Mouse (Mus musculus): Measurements from ENCODE around the gene Ehmt2.
A peak's percentile ranks its signal among the peaks of the same experiment; 100 is the strongest.

Ehmt2 gene

GRCm38 (mm10) chr17:34898160-34898586 is at the start of gene Ehmt2, which contains the start of gene C2:
Ehmt2 (plus strand) TSS chr17:34898469.
C2 (minus strand) TSS chr17:34898265.
- DNase-seq (ENCODE audit: low spot score) = peak; percentile 58

GRCm38 (mm10) chr17:34849722-34850516 is 48.4 kb upstream of the Ehmt2 start, which contains the start of the genes Skiv2l and Nelfe:
Skiv2l (minus strand) TSS chr17:34850210.
Nelfe (plus strand) TSS chr17:34850391.
- peak; percentile 97 for DNase-seq (ENCODE audit: low spot score)

GRCm38 (mm10) chr17:34850517-34851125 is 47.6 kb upstream of the Ehmt2 start:
- DNase-seq (ENCODE audit: low spot score) = no peak

GRCm38 (mm10) chr17:34853511-34853910 is 44.8 kb upstream of the Ehmt2 start:
- no peak for DNase-seq (ENCODE audit: low spot score)

- DNase-seq (ENCODE audit: low spot score) = no peak
Observed at GRCm38 (mm10) chr17:34854761-34855160, 43.5 kb upstream of the Ehmt2 start.

GRCm38 (mm10) chr17:34855825-34856224 is 42.4 kb upstream of the Ehmt2 start:
- no peak for DNase-seq (ENCODE audit: low spot score)

- no peak for DNase-seq (ENCODE audit: low spot score)
Observed at GRCm38 (mm10) chr17:34858670-34859069, 39.6 kb upstream of the Ehmt2 start.

GRCm38 (mm10) chr17:34860514-34860913 is 37.8 kb upstream of the Ehmt2 start:
- no peak for DNase-seq (ENCODE audit: low spot score)

- DNase-seq (ENCODE audit: low spot score) = no peak
Observed at GRCm38 (mm10) chr17:34861704-34862415, 36.4 kb upstream of the Ehmt2 start.

- no peak for DNase-seq (ENCODE audit: low spot score)
Observed at GRCm38 (mm10) chr17:34862416-34863081, 35.7 kb upstream of the Ehmt2 start, which contains the start of gene Cfb. Cfb (minus strand) TSS chr17:34862518.

- no peak for DNase-seq (ENCODE audit: low spot score)
Observed at GRCm38 (mm10) chr17:34865981-34866380, 32.3 kb upstream of the Ehmt2 start.

- no peak for DNase-seq (ENCODE audit: low spot score)
Observed at GRCm38 (mm10) chr17:34874321-34874720, 23.9 kb upstream of the Ehmt2 start.

- no peak for DNase-seq (ENCODE audit: low spot score)
Observed at GRCm38 (mm10) chr17:34879336-34879879, 18.9 kb upstream of the Ehmt2 start, which contains the start of gene Zbtb12. Zbtb12 (plus strand) TSS chr17:34879483.

GRCm38 (mm10) chr17:34881166-34881565 is 17.1 kb upstream of the Ehmt2 start:
- no peak for DNase-seq (ENCODE audit: low spot score)

GRCm38 (mm10) chr17:34881683-34882310 is 16.5 kb upstream of the Ehmt2 start, which contains the start of gene Gm20547:
Gm20547 (minus strand) TSS chr17:34882042.
- DNase-seq (ENCODE audit: low spot score) = no peak

- no peak for DNase-seq (ENCODE audit: low spot score)
Observed at GRCm38 (mm10) chr17:34883332-34883731, 14.9 kb upstream of the Ehmt2 start.

GRCm38 (mm10) chr17:34884704-34885103 is 13.6 kb upstream of the Ehmt2 start:
- no peak for DNase-seq (ENCODE audit: low spot score)

GRCm38 (mm10) chr17:34885615-34886014 is 12.7 kb upstream of the Ehmt2 start:
- DNase-seq (ENCODE audit: low spot score) = no peak

GRCm38 (mm10) chr17:34887942-34888341 is 10.3 kb upstream of the Ehmt2 start:
- DNase-seq (ENCODE audit: low spot score) = no peak

GRCm38 (mm10) chr17:34890074-34890743 is 8.1 kb upstream of the Ehmt2 start:
- no peak for DNase-seq (ENCODE audit: low spot score)
